Comparison of ENCODE assay signal across 11 mouse cellular contexts in genomic region chr1:134066554-134066953, GRCm38 (mm10). TPM values are rescaled to one million over a fixed set of nuclear protein-coding genes. Genes with fewer than 3 reads are reported as not detected.
DNase-seq lines count a peak whose midpoint lies in the region; ATAC-seq and TF ChIP-seq lines count a peak whose summit lies in the region.
"Had no signal": no experiment of that assay in that cellular context is flagged by ENCODE, and none has a peak within 500 bp of the region (broad histone marks: within the 10 kb centered on the region; RNA-seq: fewer than 3 reads in every experiment).

No protein-coding gene starts in this region.

- peak overlapping the region; percentile 45; the same call in 1 of the 2 replicates for H3K27ac ChIP-seq in heart, embryonic 15.5 days
- no peak overlapping the region for H3K27ac ChIP-seq in heart, embryonic 12.5 days (ENCODE audit: poor library complexity, severe bottlenecking)
- peak overlapping the region; percentile 61 for H3K27ac ChIP-seq in neural tube, embryonic 13.5 days (replicated peaks)
- no peak overlapping the region for H3K27ac ChIP-seq in neural tube, embryonic 15.5 days (replicated peaks)
- H3K27ac ChIP-seq in hindbrain, postnatal 0 days: peak overlapping the region; percentile 11; the same call in 1 of the 2 replicates
- H3K27ac ChIP-seq in stomach, embryonic 15.5 days: peak overlapping the region; percentile 99

- no peak for ATAC-seq in heart, embryonic 15.5 days (replicated peaks; ENCODE audit: insufficient number of reproducible peaks, insufficient read depth, low FRiP score, low read depth)
- ATAC-seq in heart, embryonic 12.5 days (ENCODE audit: insufficient number of reproducible peaks, low FRiP score): no peak
- no peak for ATAC-seq in neural tube, embryonic 13.5 days (ENCODE audit: low read depth)
- ATAC-seq in neural tube, embryonic 15.5 days (ENCODE audit: low FRiP score): no peak
- ATAC-seq in hindbrain, postnatal 0 days: no peak
- ATAC-seq in stomach, embryonic 15.5 days (ENCODE audit: insufficient read depth, low FRiP score, low read depth): no peak

- 64% methylated on average over 3 of the region's 3 CpGs for WGBS in heart, embryonic 15.5 days
- WGBS in heart, embryonic 12.5 days: 69% methylated on average over 3 of the region's 3 CpGs
- 54% methylated on average over 3 of the region's 3 CpGs for WGBS in neural tube, embryonic 13.5 days
- WGBS in neural tube, embryonic 15.5 days: 46% methylated on average over 3 of the region's 3 CpGs
- WGBS in hindbrain, postnatal 0 days: 54% methylated on average over 3 of the region's 3 CpGs
- WGBS in stomach, embryonic 15.5 days: 33% methylated on average over 3 of the region's 3 CpGs

- TF ChIP-seq CTCF in hindbrain, postnatal 0 days (IDR thresholded peaks at IDR 0.05; ENCODE audit: low read depth): no peak

- no peak overlapping the region for H3K9ac ChIP-seq in heart, embryonic 15.5 days
- H3K9ac ChIP-seq in heart, embryonic 12.5 days: no peak overlapping the region
- H3K9ac ChIP-seq in neural tube, embryonic 13.5 days: 0 out of 2 replicates have a peak overlapping the region, but pooled peaks have one; percentile 23
- no peak overlapping the region for H3K9ac ChIP-seq in neural tube, embryonic 15.5 days (replicated peaks)
- no peak overlapping the region for H3K9ac ChIP-seq in hindbrain, postnatal 0 days (replicated peaks; ENCODE audit: low read length)
- no peak overlapping the region for H3K9ac ChIP-seq in stomach, embryonic 15.5 days

- no peaks in the 10 kb centered on the region for H3K9me3 ChIP-seq in heart, embryonic 15.5 days (replicated peaks)
- no peaks in the 10 kb centered on the region for H3K9me3 ChIP-seq in heart, embryonic 12.5 days (replicated peaks)
- no peaks in the 10 kb centered on the region for H3K9me3 ChIP-seq in neural tube, embryonic 13.5 days
- H3K9me3 ChIP-seq in neural tube, embryonic 15.5 days (replicated peaks): no peaks in the 10 kb centered on the region
- no peaks in the 10 kb centered on the region for H3K9me3 ChIP-seq in hindbrain, postnatal 0 days (ENCODE audit: low read length)
- H3K9me3 ChIP-seq in stomach, embryonic 15.5 days: no peaks in the 10 kb centered on the region

- peaks cover 55% of the 10 kb centered on the region for H3K4me1 ChIP-seq in heart, embryonic 15.5 days (replicated peaks)
- peaks cover 75% of the 10 kb centered on the region for H3K4me1 ChIP-seq in heart, embryonic 12.5 days (replicated peaks)
- H3K4me1 ChIP-seq in neural tube, embryonic 13.5 days (replicated peaks): peaks cover 86% of the 10 kb centered on the region
- H3K4me1 ChIP-seq in neural tube, embryonic 15.5 days: peaks cover 55% of the 10 kb centered on the region
- H3K4me1 ChIP-seq in hindbrain, postnatal 0 days (ENCODE audit: insufficient read depth, low read length): peaks cover 40% of the 10 kb centered on the region
- peaks cover 76% of the 10 kb centered on the region for H3K4me1 ChIP-seq in stomach, embryonic 15.5 days

- H3K27me3 ChIP-seq in heart, embryonic 15.5 days: no peaks in the 10 kb centered on the region
- 0 out of 2 replicates have a peak, but pooled peaks cover 3% of the 10 kb centered on the region for H3K27me3 ChIP-seq in heart, embryonic 12.5 days (replicated peaks)
- no peaks in the 10 kb centered on the region for H3K27me3 ChIP-seq in neural tube, embryonic 13.5 days
- no peaks in the 10 kb centered on the region for H3K27me3 ChIP-seq in neural tube, embryonic 15.5 days (replicated peaks)
- no peaks in the 10 kb centered on the region for H3K27me3 ChIP-seq in hindbrain, postnatal 0 days (ENCODE audit: insufficient read depth, low read length)
- H3K27me3 ChIP-seq in stomach, embryonic 15.5 days (replicated peaks): no peaks in the 10 kb centered on the region

- no peak overlapping the region for H3K4me3 ChIP-seq in heart, embryonic 15.5 days
- H3K4me3 ChIP-seq in heart, embryonic 12.5 days: no peak overlapping the region
- no peak overlapping the region for H3K4me3 ChIP-seq in neural tube, embryonic 13.5 days
- H3K4me3 ChIP-seq in neural tube, embryonic 15.5 days (replicated peaks): no peak overlapping the region
- no peak overlapping the region for H3K4me3 ChIP-seq in hindbrain, postnatal 0 days (ENCODE audit: low read length)
- H3K4me3 ChIP-seq in stomach, embryonic 15.5 days (replicated peaks): no peak overlapping the region

- H3K4me2 ChIP-seq in heart, embryonic 15.5 days: no peak overlapping the region
- H3K4me2 ChIP-seq in heart, embryonic 12.5 days: no peak overlapping the region
- H3K4me2 ChIP-seq in neural tube, embryonic 13.5 days: no peak overlapping the region
- H3K4me2 ChIP-seq in neural tube, embryonic 15.5 days: no peak overlapping the region
- H3K4me2 ChIP-seq in hindbrain, postnatal 0 days (ENCODE audit: low read depth, low read length): no peak overlapping the region
- no peak overlapping the region for H3K4me2 ChIP-seq in stomach, embryonic 15.5 days

- no peaks in the 10 kb centered on the region for H3K36me3 ChIP-seq in heart, embryonic 15.5 days
- H3K36me3 ChIP-seq in heart, embryonic 12.5 days: no peaks in the 10 kb centered on the region
- H3K36me3 ChIP-seq in neural tube, embryonic 13.5 days: no peaks in the 10 kb centered on the region
- no peaks in the 10 kb centered on the region for H3K36me3 ChIP-seq in neural tube, embryonic 15.5 days
- no peaks in the 10 kb centered on the region for H3K36me3 ChIP-seq in hindbrain, postnatal 0 days (ENCODE audit: insufficient read depth, low read length)
- H3K36me3 ChIP-seq in stomach, embryonic 15.5 days: no peaks in the 10 kb centered on the region

- DNase-seq in hindbrain, postnatal 0 days (ENCODE audit: low spot score): no peak
- no peak for DNase-seq in ovary, adult 18-20 months (ENCODE audit: low spot score)
- DNase-seq in adrenal gland, postnatal 14 days: no peak

RNA-seq across cellular contexts. Expression of gene Btg2, which starts 12.4 kb away (rescaled TPM):
- 36.9 and 45.4 TPM in 2 replicates for polyA plus RNA-seq in heart, embryonic 15.5 days (2015; fragmentation: Nextera tagmentation; extraction: Ambion mirVana)
- 37.8 and 40.4 TPM in 2 replicates for polyA plus RNA-seq in heart, embryonic 12.5 days (2016; fragmentation: Nextera tagmentation; extraction: Ambion mirVana)
- polyA plus RNA-seq in neural tube, embryonic 13.5 days (2015; fragmentation: Nextera tagmentation; extraction: Ambion mirVana): 49.0 and 55.3 TPM in 2 replicates
- polyA plus RNA-seq in neural tube, embryonic 15.5 days (2015; fragmentation: Nextera tagmentation; extraction: Ambion mirVana): 20.6 and 29.3 TPM in 2 replicates
- total RNA-seq in hindbrain, postnatal 0 days (2014; rRNA removed): 11.2 and 26.1 TPM in 2 replicates
- polyA plus RNA-seq in hindbrain, postnatal 0 days (2015; fragmentation: Nextera tagmentation; extraction: Ambion mirVana): 13.2 and 14.8 TPM in 2 replicates
- polyA plus RNA-seq in stomach, embryonic 15.5 days (2015; fragmentation: Nextera tagmentation; extraction: Ambion mirVana): 72.2 and 72.4 TPM in 2 replicates
- 36.7 and 58.2 TPM in 2 replicates for total RNA-seq in adrenal gland, postnatal 14 days (2021)

RNA-seq across cellular contexts. Expression of gene Fmod, which starts 29.5 kb away (rescaled TPM):
- polyA plus RNA-seq in heart, embryonic 15.5 days (2015; fragmentation: Nextera tagmentation; extraction: Ambion mirVana): 23.3 and 32.3 TPM in 2 replicates
- 15.7 and 17.5 TPM in 2 replicates for polyA plus RNA-seq in heart, embryonic 12.5 days (2016; fragmentation: Nextera tagmentation; extraction: Ambion mirVana)
- polyA plus RNA-seq in neural tube, embryonic 13.5 days (2015; fragmentation: Nextera tagmentation; extraction: Ambion mirVana): 11.1 and 14.9 TPM in 2 replicates
- 14.5 and 14.6 TPM in 2 replicates for polyA plus RNA-seq in neural tube, embryonic 15.5 days (2015; fragmentation: Nextera tagmentation; extraction: Ambion mirVana)
- 10.6 and 16.3 TPM in 2 replicates for total RNA-seq in hindbrain, postnatal 0 days (2014; rRNA removed)
- polyA plus RNA-seq in hindbrain, postnatal 0 days (2015; fragmentation: Nextera tagmentation; extraction: Ambion mirVana): 17.0 and 21.8 TPM in 2 replicates
- polyA plus RNA-seq in stomach, embryonic 15.5 days (2015; fragmentation: Nextera tagmentation; extraction: Ambion mirVana): 9.0 and 11.1 TPM in 2 replicates
- total RNA-seq in adrenal gland, postnatal 14 days (2021): 13.9 and 15.3 TPM in 2 replicates
- total RNA-seq: neutrophil, adult 5-6 weeks had no signal

RNA-seq across cellular contexts. Expression of gene Chit1, which starts 44.5 kb away (rescaled TPM):
- 0.42 TPM in 2 replicates for polyA plus RNA-seq in heart, embryonic 15.5 days (2015; fragmentation: Nextera tagmentation; extraction: Ambion mirVana)
- polyA plus RNA-seq in heart, embryonic 12.5 days (2016; fragmentation: Nextera tagmentation; extraction: Ambion mirVana): 0.32 and 0.49 TPM in 2 replicates
- 0.45 and 0.81 TPM in 2 replicates for polyA plus RNA-seq in neural tube, embryonic 13.5 days (2015; fragmentation: Nextera tagmentation; extraction: Ambion mirVana)
- 0.87 and 0.89 TPM in 2 replicates for polyA plus RNA-seq in neural tube, embryonic 15.5 days (2015; fragmentation: Nextera tagmentation; extraction: Ambion mirVana)
- 0.14 TPM in 1 of 2 replicates, not detected in the other for total RNA-seq in hindbrain, postnatal 0 days (2014; rRNA removed)
- 0.46 and 0.48 TPM in 2 replicates for polyA plus RNA-seq in hindbrain, postnatal 0 days (2015; fragmentation: Nextera tagmentation; extraction: Ambion mirVana)
- 0.70 and 1.1 TPM in 2 replicates for polyA plus RNA-seq in stomach, embryonic 15.5 days (2015; fragmentation: Nextera tagmentation; extraction: Ambion mirVana)
- not detected in 2 replicates for total RNA-seq in adrenal gland, postnatal 14 days (2021)
- total RNA-seq: adrenal gland, postnatal 4 days had no signal
- polyA plus RNA-seq: embryonic facial prominence, embryonic 11.5 days had no signal

Comparison
In these comparisons a context has a peak if more than half of its experiments do, and no peak if none do; other contexts are left out.
1. H3K27ac ChIP-seq: peak in heart, embryonic 15.5 days (single experiment), neural tube, embryonic 13.5 days (single experiment), hindbrain, postnatal 0 days (single experiment) and stomach, embryonic 15.5 days (single experiment); none in heart, embryonic 12.5 days (single experiment) and neural tube, embryonic 15.5 days (single experiment).